Mouse (Mus musculus) heart, embryonic 14.5 days (tissue): ENCODE data around the gene Tmppe. TPM values are rescaled to one million over a fixed set of nuclear protein-coding genes. Genes with fewer than 3 reads are reported as not detected.

Experiments
- ATAC-seq: fragments of 200-750 bp; cut with Nextera tagmentation; 2 replicates; pipeline ENCODE4 v1.8.0; 2017; ENCODE audit warnings: low read depth, moderate TSS enrichment; ENCODE audit not compliant: insufficient number of reproducible peaks, insufficient read depth, low FRiP score
- H3K27ac ChIP-seq, 2 experiments: fragments of 200-500 bp in 1 of 2; fragments of 300-500 bp in 1 of 2; sonication (generic) in 1 of 2; replicated peaks in 1 of 2; 2 replicates each; pipeline ENCODE4 v1.5.1; 2012 to 2014; ENCODE audit warnings: low read depth in 2 of 2, low read length in 2 of 2, control low read depth in 1 of 2, mild to moderate bottlenecking in 1 of 2, mixed read lengths in 1 of 2; ENCODE audit not compliant: control insufficient read depth in 1 of 2, insufficient read depth in 1 of 2
- H3K27me3 ChIP-seq: fragments of 300-500 bp; sonication (generic); 2 replicates; pipeline ENCODE4 v1.6.1; 2014; ENCODE audit warnings: mild to moderate bottlenecking, low read length, control low read depth; ENCODE audit not compliant: control insufficient read depth, insufficient read depth
- H3K36me3 ChIP-seq: fragments of 300-500 bp; sonication (generic); 2 replicates; pipeline ENCODE4 v1.6.1; 2014; ENCODE audit warnings: mild to moderate bottlenecking, control low read depth, low read length, mixed read lengths; ENCODE audit not compliant: control insufficient read depth, insufficient read depth
- H3K4me1 ChIP-seq, 2 experiments: fragments of 200-500 bp in 1 of 2; fragments of 300-500 bp in 1 of 2; sonication (generic) in 1 of 2; 2 replicates each; pipeline ENCODE4 v1.6.1; 2012 to 2014; ENCODE audit warnings: low read length in 2 of 2, control low read depth in 1 of 2, mixed read lengths in 1 of 2; ENCODE audit not compliant: control insufficient read depth in 2 of 2, insufficient read depth in 2 of 2
- H3K4me2 ChIP-seq: fragments of 300-500 bp; sonication (generic); 2 replicates; pipeline ENCODE4 v1.6.1; 2014; ENCODE audit warnings: mild to moderate bottlenecking, low read length
- H3K4me3 ChIP-seq, 2 experiments: fragments of 200-500 bp in 1 of 2; fragments of 300-500 bp in 1 of 2; sonication (generic) in 1 of 2; 2 replicates each; pipeline ENCODE4 v1.5.1; 2012 to 2014; ENCODE audit warnings: low read length in 2 of 2, mild to moderate bottlenecking in 2 of 2, control low read depth in 1 of 2, low read depth in 1 of 2, moderate library complexity in 1 of 2; ENCODE audit not compliant: control insufficient read depth in 1 of 2, insufficient read depth in 1 of 2
- H3K9ac ChIP-seq: fragments of 300-500 bp; sonication (generic); 2 replicates; pipeline ENCODE4 v1.6.1; 2014; ENCODE audit warnings: mild to moderate bottlenecking, low read length
- H3K9me3 ChIP-seq: fragments of 300-500 bp; sonication (generic); 2 replicates; pipeline ENCODE4 v1.6.1; 2016; ENCODE audit warnings: low read length, control low read depth; ENCODE audit not compliant: control insufficient read depth
- WGBS: fragments of 180-500 bp; shearing (Covaris S2); extraction: QIAGEN DNeasy Blood & Tissue Kit; methylation state at CpG from one replicate; pipeline ENCODE4 v1.1.7; 2014; 5-methylcytosine and 5-hydroxymethylcytosine counted together
- polyA plus RNA-seq: library from polyadenylated mRNA; unstranded; fragments of >200 nt; fragmentation: Nextera tagmentation; extraction: Ambion mirVana; gene quantifications from 2 replicates; pipeline ENCODE4 v1.2.1, GENCODE M21; 2014

Tmppe gene
- polyA plus RNA-seq, 1 experiment from 2014 or later, result 3.0 TPM

- H3K4me3 ChIP-seq, result no peak overlapping the region
- WGBS, result 87% methylated on average over 12 of the region's 12 CpGs
- peaks cover 4 to 11% of the 10 kb centered on the region in 2 experiments; a peak in 2 of 4 replicates for H3K4me1 ChIP-seq
- H3K4me2 ChIP-seq, result no peak overlapping the region
- ATAC-seq, result no peak
- no peak overlapping the region for H3K27ac ChIP-seq
- H3K36me3 ChIP-seq, result peaks cover 81% of the 10 kb centered on the region
- H3K9me3 ChIP-seq, result no peaks in the 10 kb centered on the region
- H3K27me3 ChIP-seq, result no peaks in the 10 kb centered on the region
- H3K9ac ChIP-seq, result no peak overlapping the region
These were observed 21.0 kb upstream of the Tmppe start for GRCm38 (mm10) chr9:114379871-114380270.

GRCm38 (mm10) chr9:114380881-114381733 is 19.8 kb upstream of the Tmppe start:
- Histone ChIP-seq H3K4me2 (no peak overlapping the region), H3K27ac (no peak overlapping the region), H3K4me1 (peaks cover 4 to 11% of the 10 kb centered on the region in 2 experiments; a peak in 2 of 4 replicates), H3K27me3 (no peaks in the 10 kb centered on the region), H3K4me3 (no peak overlapping the region), H3K36me3 (peaks cover 82% of the 10 kb centered on the region), H3K9ac (no peak overlapping the region), H3K9me3 (no peaks in the 10 kb centered on the region)
- ATAC-seq, result no peak
- 65% methylated on average over 17 of the region's 17 CpGs for WGBS

- no peak overlapping the region for H3K9ac ChIP-seq
- no peaks in the 10 kb centered on the region for H3K27me3 ChIP-seq
- H3K27ac ChIP-seq, result no peak overlapping the region
- no peaks in the 10 kb centered on the region for H3K9me3 ChIP-seq
- no peak overlapping the region for H3K4me2 ChIP-seq
- peaks cover 12 to 16% of the 10 kb centered on the region in 2 experiments for H3K4me1 ChIP-seq
- no peak for ATAC-seq
- H3K36me3 ChIP-seq, result peaks cover 67% of the 10 kb centered on the region
- WGBS, result 87% methylated on average over 17 of the region's 17 CpGs
- H3K4me3 ChIP-seq, result no peak overlapping the region
These were observed 17.8 kb upstream of the Tmppe start for GRCm38 (mm10) chr9:114382936-114383710.

- ATAC-seq, result no peak
- Histone ChIP-seq H3K4me2 (no peak overlapping the region), H3K4me1 (peaks cover 20 to 23% of the 10 kb centered on the region in 2 experiments), H3K9ac (no peak overlapping the region), H3K4me3 (no peak overlapping the region), H3K27me3 (no peaks in the 10 kb centered on the region), H3K9me3 (no peaks in the 10 kb centered on the region), H3K27ac (no peak overlapping the region), H3K36me3 (peaks cover 56% of the 10 kb centered on the region)
- 89% methylated on average over 24 of the region's 24 CpGs for WGBS
These were observed 16.2 kb upstream of the Tmppe start for GRCm38 (mm10) chr9:114384691-114385090.

GRCm38 (mm10) chr9:114385160-114385559 is 15.7 kb upstream of the Tmppe start:
- peaks cover 51% of the 10 kb centered on the region for H3K36me3 ChIP-seq
- no peak overlapping the region for H3K4me3 ChIP-seq
- no peak overlapping the region for H3K4me2 ChIP-seq
- no peak for ATAC-seq
- 96% methylated on average over 10 of the region's 10 CpGs for WGBS
- peaks cover 20 to 23% of the 10 kb centered on the region in 2 experiments for H3K4me1 ChIP-seq
- H3K9ac ChIP-seq, result no peak overlapping the region
- H3K9me3 ChIP-seq, result no peaks in the 10 kb centered on the region
- H3K27ac ChIP-seq, result no peak overlapping the region
- no peaks in the 10 kb centered on the region for H3K27me3 ChIP-seq

GRCm38 (mm10) chr9:114387086-114387485 is 13.8 kb upstream of the Tmppe start:
- no peak overlapping the region for H3K4me2 ChIP-seq
- 62% methylated on average over 6 of the region's 6 CpGs for WGBS
- no peak overlapping the region for H3K4me3 ChIP-seq
- peaks cover 20 to 23% of the 10 kb centered on the region in 2 experiments for H3K4me1 ChIP-seq
- no peak overlapping the region; the same call in 1 of the 2 replicates for H3K9ac ChIP-seq
- H3K36me3 ChIP-seq, result peaks cover 40% of the 10 kb centered on the region
- ATAC-seq, result no peak
- no peaks in the 10 kb centered on the region for H3K27me3 ChIP-seq
- no peak overlapping the region for H3K27ac ChIP-seq
- no peaks in the 10 kb centered on the region for H3K9me3 ChIP-seq

GRCm38 (mm10) chr9:114388288-114388687 is 12.6 kb upstream of the Tmppe start:
- Histone ChIP-seq H3K27me3 (no peaks in the 10 kb centered on the region), H3K4me1 (peaks cover 20 to 23% of the 10 kb centered on the region in 2 experiments), H3K27ac (peak overlapping the region; percentile 87 to 98), H3K4me2 (peak overlapping the region; percentile 85), H3K36me3 (peaks cover 28% of the 10 kb centered on the region), H3K9me3 (no peaks in the 10 kb centered on the region), H3K9ac (peak overlapping the region; percentile 35), H3K4me3 (0 out of 4 replicates have a peak overlapping the region, but pooled peaks of 1 of the 2 experiments have one; percentile 0)
- 56% methylated on average over 8 of the region's 8 CpGs for WGBS
- no peak for ATAC-seq
